13 mouse cellular contexts compared by ENCODE assay signal in genomic region chr4:137488038-137488437, GRCm38 (mm10). TPM values are rescaled to one million over a fixed set of nuclear protein-coding genes. Genes with fewer than 3 reads are reported as not detected.
DNase-seq lines count a peak whose midpoint lies in the region; ATAC-seq lines count a peak whose summit lies in the region.
"Had no signal": no experiment of that assay in that cellular context is flagged by ENCODE, and none has a peak within 500 bp of the region (broad histone marks: within the 10 kb centered on the region; RNA-seq: fewer than 3 reads in every experiment).

No protein-coding gene starts in this region.

- peak overlapping the region; percentile 49 for H3K4me2 ChIP-seq in heart, embryonic 16.5 days (ENCODE audit: low read depth, low read length)
- H3K4me2 ChIP-seq in intestine, embryonic 16.5 days (ENCODE audit: low read depth, low read length), result peak overlapping the region; percentile 28
- no peak overlapping the region; the same call in 1 of the 2 replicates for H3K4me2 ChIP-seq in stomach, embryonic 16.5 days (ENCODE audit: low read depth, low read length)

- H3K27ac ChIP-seq in heart, embryonic 16.5 days (ENCODE audit: low read length), result peak overlapping the region; percentile 100
- peak overlapping the region; percentile 93 for H3K27ac ChIP-seq in intestine, embryonic 16.5 days (ENCODE audit: low read length)
- H3K27ac ChIP-seq in stomach, embryonic 16.5 days (ENCODE audit: low read length), result peak overlapping the region; percentile 98

- H3K27me3 ChIP-seq in heart, embryonic 16.5 days (ENCODE audit: control insufficient read depth, insufficient read depth, low read length), result no peaks in the 10 kb centered on the region
- no peaks in the 10 kb centered on the region for H3K27me3 ChIP-seq in intestine, embryonic 16.5 days (replicated peaks; ENCODE audit: control insufficient read depth, insufficient read depth, low read length)
- H3K27me3 ChIP-seq in stomach, embryonic 16.5 days (ENCODE audit: control insufficient read depth, insufficient read depth, low read length), result no peaks in the 10 kb centered on the region

- peak overlapping the region; percentile 69 for H3K9ac ChIP-seq in heart, embryonic 16.5 days (ENCODE audit: low read length)
- H3K9ac ChIP-seq in intestine, embryonic 16.5 days (ENCODE audit: low read depth, low read length), result 0 out of 2 replicates have a peak overlapping the region, but pooled peaks have one; percentile 53
- H3K9ac ChIP-seq in stomach, embryonic 16.5 days (ENCODE audit: low read length), result peak overlapping the region; percentile 27; the same call in 1 of the 2 replicates

- H3K36me3 ChIP-seq in heart, embryonic 16.5 days (ENCODE audit: control insufficient read depth, insufficient read depth), result no peaks in the 10 kb centered on the region
- no peaks in the 10 kb centered on the region for H3K36me3 ChIP-seq in intestine, embryonic 16.5 days (ENCODE audit: control insufficient read depth, insufficient read depth, low read length)
- no peaks in the 10 kb centered on the region for H3K36me3 ChIP-seq in stomach, embryonic 16.5 days (ENCODE audit: control insufficient read depth, insufficient read depth, low read length)
- H3K36me3 ChIP-seq: G1E had no signal

- peaks cover 79% of the 10 kb centered on the region for H3K4me1 ChIP-seq in heart, embryonic 16.5 days (ENCODE audit: control insufficient read depth, insufficient read depth, low read length)
- peaks cover 66% of the 10 kb centered on the region for H3K4me1 ChIP-seq in intestine, embryonic 16.5 days (ENCODE audit: control insufficient read depth, insufficient read depth, low read length)
- peaks cover 63% of the 10 kb centered on the region for H3K4me1 ChIP-seq in stomach, embryonic 16.5 days (ENCODE audit: control insufficient read depth, insufficient read depth, low read length)

- H3K9me3 ChIP-seq in heart, embryonic 16.5 days (replicated peaks; ENCODE audit: control insufficient read depth, low read length), result no peaks in the 10 kb centered on the region
- H3K9me3 ChIP-seq in intestine, embryonic 16.5 days (ENCODE audit: control insufficient read depth, low read length), result no peaks in the 10 kb centered on the region
- no peaks in the 10 kb centered on the region for H3K9me3 ChIP-seq in stomach, embryonic 16.5 days (replicated peaks; ENCODE audit: control insufficient read depth, low read length)
- H3K9me3 ChIP-seq: G1E had no signal

- no peak for DNase-seq in heart, postnatal 25 days (ENCODE audit: low spot score)
- DNase-seq in retina, postnatal 1 day, result peak; percentile 57
- DNase-seq in retina, embryonic 14.5 days (ENCODE audit: low spot score), result no peak
- DNase-seq in right cerebral cortex, postnatal 36 days (ENCODE audit: low spot score in 2 of 2), result no peak

- intact Hi-C loops in heart, postnatal 25 days (cut with DNase I), result loop anchor here (2.0 kb wide), 1 partner anchor 19 kb away; the partner anchor contains the start of gene Hspg2

- no peak overlapping the region for H3K4me3 ChIP-seq in heart, embryonic 16.5 days (ENCODE audit: low read length)
- no peak overlapping the region for H3K4me3 ChIP-seq in intestine, embryonic 16.5 days (ENCODE audit: low read length)
- H3K4me3 ChIP-seq in stomach, embryonic 16.5 days (replicated peaks; ENCODE audit: low read length), result no peak overlapping the region

- WGBS in heart, embryonic 16.5 days, result 13% methylated on average over 11 of the region's 11 CpGs
- 32% methylated on average over 11 of the region's 11 CpGs for WGBS in intestine, embryonic 16.5 days
- WGBS in stomach, embryonic 16.5 days, result 23% methylated on average over 11 of the region's 11 CpGs

- ATAC-seq in heart, embryonic 16.5 days (replicated peaks; ENCODE audit: extremely low read depth, insufficient read depth, low FRiP score), result no peak
- ATAC-seq in intestine, embryonic 16.5 days, result no peak; the same call in 1 of the 2 replicates
- no peak for ATAC-seq in stomach, embryonic 16.5 days (ENCODE audit: insufficient read depth, low FRiP score)
- ATAC-seq in frontal cortex, adult (ENCODE audit: low TSS enrichment), result no peak

RNA-seq across cellular contexts. Expression of gene Hspg2, which starts 19.5 kb away (rescaled TPM):
- polyA plus RNA-seq in heart, embryonic 16.5 days (2015; fragmentation: Nextera tagmentation; extraction: Ambion mirVana), result 52.0 and 56.3 TPM in 2 replicates
- total RNA-seq in heart, postnatal 25 days (2021), result 100 to 1,000 TPM; 249 to 297 TPM
- 24.5 TPM in 2 replicates for polyA plus RNA-seq in intestine, embryonic 16.5 days (2015; fragmentation: Nextera tagmentation; extraction: Ambion mirVana)
- 29.5 and 31.7 TPM in 2 replicates for polyA plus RNA-seq in stomach, embryonic 16.5 days (2015; fragmentation: Nextera tagmentation; extraction: Ambion mirVana)
- polyA plus RNA-seq: G1E had no signal

RNA-seq across cellular contexts. Expression of gene 1700013G24Rik, which starts 35.0 kb away (rescaled TPM):
- polyA plus RNA-seq in heart, embryonic 16.5 days (2015; fragmentation: Nextera tagmentation; extraction: Ambion mirVana), result not detected in 2 replicates
- not detected for total RNA-seq in heart, postnatal 25 days (2021)
- polyA plus RNA-seq in intestine, embryonic 16.5 days (2015; fragmentation: Nextera tagmentation; extraction: Ambion mirVana), result not detected in 2 replicates
- not detected in 2 replicates for polyA plus RNA-seq in stomach, embryonic 16.5 days (2015; fragmentation: Nextera tagmentation; extraction: Ambion mirVana)
- total RNA-seq: adrenal gland, postnatal 36 days; common myeloid progenitor, adult 5-6 weeks; gastrocnemius, postnatal 25 days; layer of hippocampus, postnatal 10 days had no signal
- polyA plus RNA-seq: G1E had no signal

RNA-seq across cellular contexts. Expression of gene Cela3b, which starts 57.7 kb away (rescaled TPM):
- polyA plus RNA-seq in heart, embryonic 16.5 days (2015; fragmentation: Nextera tagmentation; extraction: Ambion mirVana), result 0.35 TPM in 1 of 2 replicates, not detected in the other
- total RNA-seq in heart, postnatal 25 days (2021), result not detected
- polyA plus RNA-seq in intestine, embryonic 16.5 days (2015; fragmentation: Nextera tagmentation; extraction: Ambion mirVana), result 237 and 402 TPM in 2 replicates
- 406 and 529 TPM in 2 replicates for polyA plus RNA-seq in stomach, embryonic 16.5 days (2015; fragmentation: Nextera tagmentation; extraction: Ambion mirVana)
- total RNA-seq: adrenal gland, postnatal 36 days; common myeloid progenitor, adult 5-6 weeks; G1E; gastrocnemius, postnatal 25 days; layer of hippocampus, postnatal 10 days had no signal
- polyA plus RNA-seq: G1E had no signal

Comparison
In these comparisons a context has a peak if more than half of its experiments do, and no peak if none do; other contexts are left out.
1. RNA of gene Cela3b, which starts 57.7 kb away (polyA plus RNA-seq): 406 to 529 TPM in stomach, embryonic 16.5 days and 237 to 402 TPM in intestine, embryonic 16.5 days; 0.35 TPM in heart, embryonic 16.5 days; every median in the first group is over 100 times any median in the second.
2. Peak in every context shown above with its lines, with median percentiles within 50 percentile points of each other: H3K27ac ChIP-seq and H3K9ac ChIP-seq.